Mouse (Mus musculus): ENCODE data around the gene Cyb5b.

The Cyb5b gene

GRCm38 (mm10) chr8:107130028-107130427 is 20.4 kb upstream of the Cyb5b start:
- DNase-seq (ENCODE audit: low read depth, low spot score): no peak

- DNase-seq (ENCODE audit: low read depth, low spot score): no peak
Measured at GRCm38 (mm10) chr8:107132581-107133491, 17.6 kb upstream of the Cyb5b start.

GRCm38 (mm10) chr8:107133881-107134280 is 16.6 kb upstream of the Cyb5b start:
- DNase-seq (ENCODE audit: low read depth, low spot score): no peak

- DNase-seq (ENCODE audit: low read depth, low spot score): no peak
Measured at GRCm38 (mm10) chr8:107136003-107136612, 14.3 kb upstream of the Cyb5b start.

- DNase-seq (ENCODE audit: low read depth, low spot score): no peak
Measured at GRCm38 (mm10) chr8:107137591-107137990, 12.8 kb upstream of the Cyb5b start.

GRCm38 (mm10) chr8:107138338-107138737 is 12.1 kb upstream of the Cyb5b start:
- no peak for DNase-seq (ENCODE audit: low read depth, low spot score)

GRCm38 (mm10) chr8:107139704-107140470 is 10.6 kb upstream of the Cyb5b start:
- DNase-seq (ENCODE audit: low read depth, low spot score): no peak

GRCm38 (mm10) chr8:107142539-107142938 is 7.9 kb upstream of the Cyb5b start:
- DNase-seq (ENCODE audit: low read depth, low spot score): no peak

- DNase-seq (ENCODE audit: low read depth, low spot score): no peak
Measured at GRCm38 (mm10) chr8:107143501-107143900, 6.9 kb upstream of the Cyb5b start.

- no peak for DNase-seq (ENCODE audit: low read depth, low spot score)
Measured at GRCm38 (mm10) chr8:107146186-107146585, 4.3 kb upstream of the Cyb5b start.

- DNase-seq (ENCODE audit: low read depth, low spot score): no peak
Measured at GRCm38 (mm10) chr8:107148802-107149201, 1.6 kb upstream of the Cyb5b start.

GRCm38 (mm10) chr8:107150057-107150403 is 410 bp upstream of the Cyb5b start:
- no peak for DNase-seq (ENCODE audit: low read depth, low spot score)

- no peak for DNase-seq (ENCODE audit: low read depth, low spot score)
Measured at GRCm38 (mm10) chr8:107151212-107151920, 926 bp downstream of the Cyb5b start.

GRCm38 (mm10) chr8:107153326-107154210 is 3.1 kb downstream of the Cyb5b start:
- no peak for DNase-seq (ENCODE audit: low read depth, low spot score)

GRCm38 (mm10) chr8:107156816-107157215 is 6.4 kb downstream of the Cyb5b start:
- DNase-seq (ENCODE audit: low read depth, low spot score): no peak

GRCm38 (mm10) chr8:107157836-107158235 is 7.4 kb downstream of the Cyb5b start:
- DNase-seq (ENCODE audit: low read depth, low spot score): no peak

- DNase-seq (ENCODE audit: low read depth, low spot score): no peak
Measured at GRCm38 (mm10) chr8:107158890-107159289, 8.4 kb downstream of the Cyb5b start.

- DNase-seq (ENCODE audit: low read depth, low spot score): no peak
Measured at GRCm38 (mm10) chr8:107164251-107164773, 13.9 kb downstream of the Cyb5b start.

- DNase-seq (ENCODE audit: low read depth, low spot score): no peak
Measured at GRCm38 (mm10) chr8:107165745-107166144, 15.3 kb downstream of the Cyb5b start.

- DNase-seq (ENCODE audit: low read depth, low spot score): no peak
Measured at GRCm38 (mm10) chr8:107167848-107168247, 17.4 kb downstream of the Cyb5b start.

All from c-Kit-negative CD71-positive TER-119-positive erythroid progenitor cells, embryonic 14.5 days (primary cell).